Mouse (Mus musculus): ENCODE data around the gene Pgf.
A peak's percentile ranks its signal among the peaks of the same experiment; 100 is the strongest.

- TF ChIP-seq POLR2A (IDR thresholded peaks at IDR 0.05; ENCODE audit: insufficient read depth, low read depth, low read length) (no peak), CTCF (IDR thresholded peaks at IDR 0.05) (peak; percentile 98), EP300 (IDR thresholded peaks at IDR 0.05; ENCODE audit: insufficient read depth, low read depth, low read length) (peak; percentile 91)
Observed at GRCm38 (mm10) chr12:85142803-85143202, 34.8 kb downstream of the Pgf start.
